Mouse (Mus musculus) stomach, embryonic 14.5 days (tissue): ENCODE data around the gene Negr1. TPM values are rescaled to one million over a fixed set of nuclear protein-coding genes. Genes with fewer than 3 reads are reported as not detected.

Source experiments
- ATAC-seq: fragments of 200-750 bp; cut with Nextera tagmentation; 2 replicates; pipeline ENCODE4 v1.8.0; 2017; ENCODE audit warnings: low read depth, moderate TSS enrichment; ENCODE audit not compliant: insufficient number of reproducible peaks, insufficient read depth, low FRiP score
- H3K27ac ChIP-seq: fragments of 300-500 bp; sonication (generic); 2 replicates; pipeline ENCODE4 v1.5.1; 2014; ENCODE audit warnings: mild to moderate bottlenecking, low read length, moderate library complexity, mixed read lengths
- H3K27me3 ChIP-seq: fragments of 300-500 bp; sonication (generic); 2 replicates; pipeline ENCODE4 v1.6.1; 2014; ENCODE audit warnings: low read length, control low read depth, mixed read lengths; ENCODE audit not compliant: control insufficient read depth, insufficient read depth
- H3K36me3 ChIP-seq: fragments of 300-500 bp; sonication (generic); 2 replicates; pipeline ENCODE4 v1.6.1; 2014; ENCODE audit warnings: mild to moderate bottlenecking, control low read depth, low read length, moderate library complexity, mixed read lengths; ENCODE audit not compliant: control insufficient read depth, insufficient read depth
- H3K4me1 ChIP-seq: fragments of 300-500 bp; sonication (generic); 2 replicates; pipeline ENCODE4 v1.6.1; 2014; ENCODE audit warnings: low read length, control low read depth, mixed read lengths; ENCODE audit not compliant: control insufficient read depth, insufficient read depth
- H3K4me2 ChIP-seq: fragments of 300-500 bp; sonication (generic); replicated peaks from 2 replicates; pipeline ENCODE4 v1.6.1; 2014; ENCODE audit warnings: low read depth, low read length, control low read depth
- H3K4me3 ChIP-seq: fragments of 300-500 bp; sonication (generic); 2 replicates; pipeline ENCODE4 v1.5.1; 2014; ENCODE audit warnings: low read depth, low read length, control low read depth
- H3K9ac ChIP-seq: fragments of 300-500 bp; sonication (generic); replicated peaks from 2 replicates; pipeline ENCODE4 v1.6.1; 2014; ENCODE audit warnings: low read depth, mild to moderate bottlenecking, control low read depth, low read length, moderate library complexity, mixed read lengths
- H3K9me3 ChIP-seq: fragments of 300-500 bp; sonication (generic); 2 replicates; pipeline ENCODE4 v1.6.1; 2016; ENCODE audit warnings: low read depth, low read length, control low read depth; ENCODE audit not compliant: control insufficient read depth
- WGBS: fragments of 180-500 bp; shearing (Covaris S2); extraction: QIAGEN DNeasy Blood & Tissue Kit; methylation state at CpG from one replicate; pipeline ENCODE4 v1.1.7; 2014; 5-methylcytosine and 5-hydroxymethylcytosine counted together
- polyA plus RNA-seq: library from polyadenylated mRNA; unstranded; fragments of >200 nt; fragmentation: Nextera tagmentation; extraction: Ambion mirVana; gene quantifications from 2 replicates; pipeline ENCODE4 v1.2.1, GENCODE M21; 2014

Gene Negr1
- polyA plus RNA-seq, 1 experiment from 2014 or later, result 9.8 TPM

GRCm38 (mm10) chr3:157154902-157155301 lies 593.3 kb downstream of the Negr1 start:
- Histone ChIP-seq H3K9me3 (no peaks in the 10 kb centered on the region), H3K27ac (no peak overlapping the region), H3K9ac (no peak overlapping the region), H3K4me2 (no peak overlapping the region), H3K27me3 (no peaks in the 10 kb centered on the region), H3K36me3 (no peaks in the 10 kb centered on the region), H3K4me3 (no peak overlapping the region), H3K4me1 (no peaks in the 10 kb centered on the region)
- 82% methylated on average over 3 of the region's 3 CpGs for WGBS
- no peak for ATAC-seq

GRCm38 (mm10) chr3:157155513-157155912 lies 593.9 kb downstream of the Negr1 start:
- H3K9ac ChIP-seq, result no peak overlapping the region
- no peaks in the 10 kb centered on the region for H3K27me3 ChIP-seq
- H3K27ac ChIP-seq, result no peak overlapping the region
- H3K4me1 ChIP-seq, result no peaks in the 10 kb centered on the region
- H3K9me3 ChIP-seq, result no peaks in the 10 kb centered on the region
- no peak overlapping the region for H3K4me2 ChIP-seq
- H3K4me3 ChIP-seq, result no peak overlapping the region
- ATAC-seq, result no peak
- no peaks in the 10 kb centered on the region for H3K36me3 ChIP-seq

GRCm38 (mm10) chr3:157164840-157165595 lies 603.4 kb downstream of the Negr1 start:
- Histone ChIP-seq H3K4me3 (no peak overlapping the region), H3K36me3 (no peaks in the 10 kb centered on the region), H3K27ac (no peak overlapping the region), H3K9me3 (no peaks in the 10 kb centered on the region), H3K9ac (no peak overlapping the region), H3K27me3 (no peaks in the 10 kb centered on the region), H3K4me1 (no peaks in the 10 kb centered on the region), H3K4me2 (no peak overlapping the region)
- ATAC-seq, result no peak
- WGBS, result 90% methylated on average over 3 of the region's 3 CpGs

GRCm38 (mm10) chr3:157181975-157182374 lies 620.4 kb downstream of the Negr1 start:
- Histone ChIP-seq H3K27ac (no peak overlapping the region), H3K4me3 (no peak overlapping the region), H3K27me3 (no peaks in the 10 kb centered on the region), H3K9me3 (no peaks in the 10 kb centered on the region), H3K36me3 (no peaks in the 10 kb centered on the region), H3K4me1 (no peaks in the 10 kb centered on the region), H3K4me2 (no peak overlapping the region), H3K9ac (no peak overlapping the region)
- WGBS, result 81% methylated on average over 2 of the region's 2 CpGs
- no peak for ATAC-seq

- no peak overlapping the region for H3K4me2 ChIP-seq
- no peaks in the 10 kb centered on the region for H3K27me3 ChIP-seq
- H3K9ac ChIP-seq, result no peak overlapping the region
- no peak overlapping the region for H3K4me3 ChIP-seq
- no peaks in the 10 kb centered on the region for H3K4me1 ChIP-seq
- 36% methylated on average over 8 of the region's 8 CpGs for whole genome bisulfite sequencing
- H3K36me3 ChIP-seq, result no peaks in the 10 kb centered on the region
- no peak for ATAC-seq
- H3K27ac ChIP-seq, result no peak overlapping the region
- no peaks in the 10 kb centered on the region for H3K9me3 ChIP-seq
These were observed 627.5 kb downstream of the Negr1 start for GRCm38 (mm10) chr3:157188939-157189725.

GRCm38 (mm10) chr3:157189834-157190233 lies 628.2 kb downstream of the Negr1 start:
- H3K36me3 ChIP-seq, result no peaks in the 10 kb centered on the region
- ATAC-seq, result no peak
- H3K4me2 ChIP-seq, result no peak overlapping the region
- 83% methylated on average over 4 of the region's 4 CpGs for WGBS
- H3K27me3 ChIP-seq, result no peaks in the 10 kb centered on the region
- H3K9me3 ChIP-seq, result no peaks in the 10 kb centered on the region
- no peak overlapping the region for H3K4me3 ChIP-seq
- H3K9ac ChIP-seq, result no peak overlapping the region
- H3K27ac ChIP-seq, result no peak overlapping the region
- no peaks in the 10 kb centered on the region for H3K4me1 ChIP-seq

- Histone ChIP-seq H3K9me3 (no peaks in the 10 kb centered on the region), H3K4me3 (no peak overlapping the region), H3K4me2 (no peak overlapping the region), H3K36me3 (no peaks in the 10 kb centered on the region), H3K27me3 (no peaks in the 10 kb centered on the region), H3K27ac (no peak overlapping the region), H3K9ac (no peak overlapping the region), H3K4me1 (no peaks in the 10 kb centered on the region)
- ATAC-seq, result no peak
- WGBS, result 61% methylated on average over 3 of the region's 3 CpGs
These were observed 629.0 kb downstream of the Negr1 start for GRCm38 (mm10) chr3:157190551-157190950.

- Histone ChIP-seq H3K27me3 (no peaks in the 10 kb centered on the region), H3K27ac (no peak overlapping the region), H3K36me3 (no peaks in the 10 kb centered on the region), H3K4me3 (no peak overlapping the region), H3K9me3 (no peaks in the 10 kb centered on the region), H3K4me2 (no peak overlapping the region), H3K9ac (no peak overlapping the region), H3K4me1 (no peaks in the 10 kb centered on the region)
- 67% methylated on average over 3 of the region's 3 CpGs for WGBS
- no peak for ATAC-seq
These were observed 630.4 kb downstream of the Negr1 start for GRCm38 (mm10) chr3:157192021-157192420.
